In genomic region chr6:30619606-30620005, GRCm38 (mm10) we compare ENCODE assay signal across 24 mouse cellular contexts. TPM values are rescaled to one million over a fixed set of nuclear protein-coding genes. Genes with fewer than 3 reads are reported as not detected.
DNase-seq lines count a peak whose midpoint lies in the region; ATAC-seq lines count a peak whose summit lies in the region.
"Had no signal": no experiment of that assay in that cellular context is flagged by ENCODE, and none has a peak within 500 bp of the region (broad histone marks: within the 10 kb centered on the region; RNA-seq: fewer than 3 reads in every experiment).

No protein-coding gene starts in this region.

- H3K4me2 ChIP-seq in heart, embryonic 13.5 days = no peak overlapping the region
- H3K4me2 ChIP-seq in limb, embryonic 15.5 days = no peak overlapping the region
- H3K4me2 ChIP-seq: hindbrain, embryonic 15.5 days; intestine, embryonic 15.5 days had no signal

- no peak overlapping the region for H3K9ac ChIP-seq in heart, embryonic 13.5 days
- no peak overlapping the region for H3K9ac ChIP-seq in limb, embryonic 15.5 days
- H3K9ac ChIP-seq: hindbrain, embryonic 15.5 days; intestine, embryonic 15.5 days had no signal

- no peaks in the 10 kb centered on the region for H3K9me3 ChIP-seq in heart, embryonic 13.5 days
- no peaks in the 10 kb centered on the region for H3K9me3 ChIP-seq in limb, embryonic 15.5 days
- H3K9me3 ChIP-seq: G1E; hindbrain, embryonic 15.5 days; intestine, embryonic 15.5 days had no signal

- peaks cover 85% of the 10 kb centered on the region for H3K4me1 ChIP-seq in heart, embryonic 13.5 days
- H3K4me1 ChIP-seq in limb, embryonic 15.5 days = peaks cover 43% of the 10 kb centered on the region

- no peak overlapping the region for H3K4me3 ChIP-seq in heart, embryonic 13.5 days
- no peak overlapping the region for H3K4me3 ChIP-seq in limb, embryonic 15.5 days
- H3K4me3 ChIP-seq: hindbrain, embryonic 15.5 days; intestine, embryonic 15.5 days had no signal

- DNase-seq in adrenal gland, postnatal 14 days = peak; percentile 44
- DNase-seq in adrenal gland, adult 8-10 months = no peak
- no peak for DNase-seq in heart, postnatal 4 days
- DNase-seq in urinary bladder, adult 2 months (ENCODE audit: low spot score) = peak; percentile 2
- no peak for DNase-seq in urinary bladder, postnatal 4 days (ENCODE audit: low spot score in 2 of 2)
- no peak for DNase-seq in spleen, postnatal 4 days (ENCODE audit: low spot score in 2 of 2)
- DNase-seq: cerebellum, adult 2 months; cerebellum, postnatal 36 days; gastrocnemius, postnatal 10 days; kidney, postnatal 36 days; retina, postnatal 1 day had no signal

- 71% methylated on average over 5 of the region's 5 CpGs for WGBS in heart, embryonic 13.5 days
- WGBS in limb, embryonic 15.5 days = 81% methylated on average over 5 of the region's 5 CpGs

- no peaks in the 10 kb centered on the region for H3K27me3 ChIP-seq in heart, embryonic 13.5 days (replicated peaks)
- no peaks in the 10 kb centered on the region for H3K27me3 ChIP-seq in limb, embryonic 15.5 days
- H3K27me3 ChIP-seq: hindbrain, embryonic 15.5 days; intestine, embryonic 15.5 days had no signal

- peak overlapping the region; percentile 63; the same call in 1 of the 2 replicates for H3K27ac ChIP-seq in heart, embryonic 13.5 days (replicated peaks)
- H3K27ac ChIP-seq in limb, embryonic 15.5 days = peak overlapping the region; percentile 9; the same call in 1 of the 2 replicates

- no peak for ATAC-seq in heart, embryonic 13.5 days (ENCODE audit: extremely low read depth, insufficient number of reproducible peaks, low FRiP score, low TSS enrichment)
- ATAC-seq in limb, embryonic 15.5 days (ENCODE audit: insufficient number of reproducible peaks, low FRiP score, low TSS enrichment, low read depth) = no peak
- ATAC-seq: intestine, embryonic 15.5 days; lung, postnatal 0 days had no signal

- no peaks in the 10 kb centered on the region for H3K36me3 ChIP-seq in heart, embryonic 13.5 days
- no peaks in the 10 kb centered on the region for H3K36me3 ChIP-seq in limb, embryonic 15.5 days
- H3K36me3 ChIP-seq: G1E; hindbrain, embryonic 15.5 days; intestine, embryonic 15.5 days had no signal

RNA-seq across cellular contexts. Expression of gene Cpa5, which starts 8.8 kb away (rescaled TPM):
- not detected in 2 replicates for total RNA-seq in adrenal gland, postnatal 14 days (2021)
- total RNA-seq in adrenal gland, adult 8-10 months (2022) = not detected
- polyA plus RNA-seq in heart, embryonic 13.5 days (2015; fragmentation: Nextera tagmentation; extraction: Ambion mirVana) = 0.90 and 0.97 TPM in 2 replicates
- under 1 TPM; 0.20 to 0.38 TPM for total RNA-seq in heart, postnatal 4 days (2021)
- polyA plus RNA-seq in urinary bladder, adult 2 months (2012; rRNA removed) = 0.03 TPM in 1 of 2 replicates, not detected in the other
- 0.27 and 0.83 TPM in 2 replicates for polyA plus RNA-seq in limb, embryonic 15.5 days (2015; fragmentation: Nextera tagmentation; extraction: Ambion mirVana)
- total RNA-seq: adrenal gland, adult 18-20 months; G1E; layer of hippocampus, postnatal 10 days; left cerebral cortex, postnatal 10 days; monocyte, adult 5-6 weeks had no signal
- polyA plus RNA-seq: cerebellum, adult 2 months; G1E; hindbrain, embryonic 15.5 days; liver, embryonic 16.5 days; lung, postnatal 0 days; neural tube, embryonic 11.5 days; thymus, postnatal 0 days had no signal

RNA-seq across cellular contexts. Expression of gene Cpa1, which starts 19.4 kb away (rescaled TPM):
- 0.30 TPM in 1 of 2 replicates, not detected in the other for total RNA-seq in adrenal gland, postnatal 14 days (2021)
- not detected for total RNA-seq in adrenal gland, adult 8-10 months (2022)
- polyA plus RNA-seq in heart, embryonic 13.5 days (2015; fragmentation: Nextera tagmentation; extraction: Ambion mirVana) = 2.1 and 3.9 TPM in 2 replicates
- total RNA-seq in heart, postnatal 4 days (2021) = 1 to 10 TPM; 3.4 to 3.7 TPM
- polyA plus RNA-seq in urinary bladder, adult 2 months (2012; rRNA removed) = 0.15 and 0.47 TPM in 2 replicates
- 1.7 and 1.9 TPM in 2 replicates for polyA plus RNA-seq in limb, embryonic 15.5 days (2015; fragmentation: Nextera tagmentation; extraction: Ambion mirVana)
- total RNA-seq: adrenal gland, adult 18-20 months; G1E; layer of hippocampus, postnatal 10 days; left cerebral cortex, postnatal 10 days; monocyte, adult 5-6 weeks had no signal
- polyA plus RNA-seq: cerebellum, adult 2 months; G1E; neural tube, embryonic 11.5 days had no signal

RNA-seq across cellular contexts. Expression of gene Cpa4, which starts 51.4 kb away (rescaled TPM):
- 1.7 and 2.1 TPM in 2 replicates for total RNA-seq in adrenal gland, postnatal 14 days (2021)
- total RNA-seq in adrenal gland, adult 8-10 months (2022) = 1 to 10 TPM; 1.3 to 3.0 (median 2.0) TPM
- polyA plus RNA-seq in heart, embryonic 13.5 days (2015; fragmentation: Nextera tagmentation; extraction: Ambion mirVana) = 2.5 and 3.3 TPM in 2 replicates
- total RNA-seq in heart, postnatal 4 days (2021) = under 1 TPM; 0.16 to 0.19 TPM
- not detected in 2 replicates for polyA plus RNA-seq in urinary bladder, adult 2 months (2012; rRNA removed)
- 5.2 and 6.3 TPM in 2 replicates for polyA plus RNA-seq in limb, embryonic 15.5 days (2015; fragmentation: Nextera tagmentation; extraction: Ambion mirVana)
- total RNA-seq: layer of hippocampus, postnatal 10 days; monocyte, adult 5-6 weeks had no signal
- polyA plus RNA-seq: G1E; thymus, postnatal 0 days had no signal

Comparison
In these comparisons a context has a peak if more than half of its experiments do, and no peak if none do; other contexts are left out.
1. DNase-seq: peak in adrenal gland, postnatal 14 days (single experiment) and urinary bladder, adult 2 months (single experiment); none in adrenal gland, adult 8-10 months (single experiment), heart, postnatal 4 days (single experiment), urinary bladder, postnatal 4 days (0 of 2) and spleen, postnatal 4 days (0 of 2).